In genomic region chr2:132716154-132716553, GRCm38 (mm10) we compare ENCODE assay signal across 10 mouse cellular contexts. TPM values are rescaled to one million over a fixed set of nuclear protein-coding genes. Genes with fewer than 3 reads are reported as not detected.
DNase-seq lines count a peak whose midpoint lies in the region; ATAC-seq and TF ChIP-seq lines count a peak whose summit lies in the region.
"Had no signal": no experiment of that assay in that cellular context is flagged by ENCODE, and none has a peak within 500 bp of the region (broad histone marks: within the 10 kb centered on the region; RNA-seq: fewer than 3 reads in every experiment).

No protein-coding gene starts in this region.

- no peak overlapping the region for H3K4me2 ChIP-seq in embryonic facial prominence, embryonic 11.5 days (ENCODE audit: low read depth, low read length)
- no peak overlapping the region for H3K4me2 ChIP-seq in heart, embryonic 13.5 days
- H3K4me2 ChIP-seq in stomach, postnatal 0 days (replicated peaks; ENCODE audit: low read depth): no peak overlapping the region
- H3K4me2 ChIP-seq: embryonic facial prominence, embryonic 13.5 days had no signal

- peak; percentile 55 for DNase-seq in left cerebral cortex, postnatal 4 days
- DNase-seq in left cerebral cortex, adult 11 months (ENCODE audit: low spot score): no peak
- DNase-seq in adrenal gland, postnatal 36 days: peak; percentile 66 to 78
- peak; percentile 47 for DNase-seq in embryonic facial prominence, embryonic 11.5 days (ENCODE audit: low spot score)
- DNase-seq in kidney, postnatal 14 days: peak; percentile 24
- DNase-seq in midbrain, embryonic 10.5 days (ENCODE audit: low spot score): peak; percentile 42
- peak; percentile 67 for DNase-seq in stomach, postnatal 0 days (ENCODE audit: low spot score)

- intact Hi-C loops in left cerebral cortex, postnatal 4 days (cut with DNase I): loop anchor here (10.0 kb wide), 1 partner anchor 69 kb away; the partner anchor contains the start of gene Chgb

- ATAC-seq in embryonic facial prominence, embryonic 11.5 days (replicated peaks; ENCODE audit: insufficient number of reproducible peaks, low FRiP score, low TSS enrichment, low read depth): no peak; the same call in 1 of the 2 replicates
- ATAC-seq in heart, embryonic 13.5 days (ENCODE audit: extremely low read depth, insufficient number of reproducible peaks, low FRiP score, low TSS enrichment): 0 out of 2 replicates have a peak, but pooled peaks have one; percentile 8
- ATAC-seq in stomach, postnatal 0 days (ENCODE audit: low FRiP score, low TSS enrichment): peak; percentile 56

- H3K27me3 ChIP-seq in embryonic facial prominence, embryonic 11.5 days (ENCODE audit: control insufficient read depth, insufficient read depth, low read length): no peaks in the 10 kb centered on the region
- H3K27me3 ChIP-seq in heart, embryonic 13.5 days (replicated peaks): no peaks in the 10 kb centered on the region
- no peaks in the 10 kb centered on the region for H3K27me3 ChIP-seq in midbrain, embryonic 10.5 days (ENCODE audit: low read depth, poor library complexity, severe bottlenecking)
- H3K27me3 ChIP-seq in stomach, postnatal 0 days (ENCODE audit: control insufficient read depth, insufficient read depth, low read length): no peaks in the 10 kb centered on the region
- H3K27me3 ChIP-seq: embryonic facial prominence, embryonic 13.5 days; megakaryocyte, embryonic 14.5 days had no signal

- no peak overlapping the region for H3K4me3 ChIP-seq in embryonic facial prominence, embryonic 11.5 days (ENCODE audit: low read depth, low read length)
- H3K4me3 ChIP-seq in heart, embryonic 13.5 days: no peak overlapping the region
- no peak overlapping the region for H3K4me3 ChIP-seq in midbrain, embryonic 10.5 days
- no peak overlapping the region for H3K4me3 ChIP-seq in stomach, postnatal 0 days (ENCODE audit: low read depth, low read length)
- H3K4me3 ChIP-seq: embryonic facial prominence, embryonic 13.5 days; megakaryocyte, embryonic 14.5 days had no signal

- no peak for TF ChIP-seq EP300 in stomach, postnatal 0 days (optimal IDR thresholded peaks at IDR 0.05)

- peak; percentile 76 for TF ChIP-seq CTCF in stomach, postnatal 0 days (IDR thresholded peaks at IDR 0.05; ENCODE audit: low read depth)

- 44% methylated on average over 5 of the region's 5 CpGs for WGBS in embryonic facial prominence, embryonic 11.5 days
- 27% methylated on average over 5 of the region's 5 CpGs for WGBS in heart, embryonic 13.5 days
- WGBS in midbrain, embryonic 10.5 days: 45% methylated on average over 5 of the region's 5 CpGs
- WGBS in stomach, postnatal 0 days: 43% methylated on average over 5 of the region's 5 CpGs

- H3K36me3 ChIP-seq in embryonic facial prominence, embryonic 11.5 days (replicated peaks; ENCODE audit: control insufficient read depth, insufficient read depth, low read depth, low read length): no peaks in the 10 kb centered on the region
- no peaks in the 10 kb centered on the region for H3K36me3 ChIP-seq in heart, embryonic 13.5 days
- no peaks in the 10 kb centered on the region for H3K36me3 ChIP-seq in midbrain, embryonic 10.5 days
- H3K36me3 ChIP-seq in stomach, postnatal 0 days (ENCODE audit: control insufficient read depth, insufficient read depth, low read length): no peaks in the 10 kb centered on the region
- H3K36me3 ChIP-seq: embryonic facial prominence, embryonic 13.5 days had no signal

- no peaks in the 10 kb centered on the region for H3K4me1 ChIP-seq in embryonic facial prominence, embryonic 11.5 days (ENCODE audit: control insufficient read depth, insufficient read depth, low read length)
- H3K4me1 ChIP-seq in heart, embryonic 13.5 days: peaks cover 24% of the 10 kb centered on the region
- peaks cover 23% of the 10 kb centered on the region for H3K4me1 ChIP-seq in midbrain, embryonic 10.5 days
- H3K4me1 ChIP-seq in stomach, postnatal 0 days (replicated peaks; ENCODE audit: control insufficient read depth, insufficient read depth): no peaks in the 10 kb centered on the region

- no peak overlapping the region for H3K9ac ChIP-seq in embryonic facial prominence, embryonic 11.5 days (replicated peaks; ENCODE audit: low read length)
- H3K9ac ChIP-seq in heart, embryonic 13.5 days: no peak overlapping the region
- H3K9ac ChIP-seq in stomach, postnatal 0 days (ENCODE audit: low read length): no peak overlapping the region
- H3K9ac ChIP-seq: embryonic facial prominence, embryonic 13.5 days had no signal

- H3K27ac ChIP-seq in embryonic facial prominence, embryonic 11.5 days (replicated peaks; ENCODE audit: low read depth, low read length): no peak overlapping the region
- H3K27ac ChIP-seq in heart, embryonic 13.5 days (replicated peaks): no peak overlapping the region
- H3K27ac ChIP-seq in midbrain, embryonic 10.5 days (replicated peaks): 0 out of 2 replicates have a peak overlapping the region, but pooled peaks have one; percentile 2
- no peak overlapping the region; the same call in 1 of the 2 replicates for H3K27ac ChIP-seq in stomach, postnatal 0 days (replicated peaks)
- H3K27ac ChIP-seq: embryonic facial prominence, embryonic 13.5 days had no signal

- H3K9me3 ChIP-seq in embryonic facial prominence, embryonic 11.5 days (replicated peaks; ENCODE audit: control insufficient read depth, low read length): no peaks in the 10 kb centered on the region
- H3K9me3 ChIP-seq in heart, embryonic 13.5 days: no peaks in the 10 kb centered on the region
- no peaks in the 10 kb centered on the region for H3K9me3 ChIP-seq in midbrain, embryonic 10.5 days (replicated peaks)
- no peaks in the 10 kb centered on the region for H3K9me3 ChIP-seq in stomach, postnatal 0 days (ENCODE audit: control insufficient read depth, low read length)
- H3K9me3 ChIP-seq: embryonic facial prominence, embryonic 13.5 days had no signal

RNA-seq across cellular contexts. Expression of gene Shld1, which starts 29.4 kb away (rescaled TPM):
- total RNA-seq in left cerebral cortex, postnatal 4 days (2021): 1 to 10 TPM; 8.1 to 9.8 TPM
- total RNA-seq in adrenal gland, postnatal 36 days (2021): 10 to 100 TPM in 1 of 2 experiments, 1 to 10 TPM in 1; 7.7 to 12.8 TPM
- polyA plus RNA-seq in embryonic facial prominence, embryonic 11.5 days (2014; fragmentation: Nextera tagmentation; extraction: Ambion mirVana): 16.7 and 17.9 TPM in 2 replicates
- 13.4 and 14.9 TPM in 2 replicates for polyA plus RNA-seq in heart, embryonic 13.5 days (2015; fragmentation: Nextera tagmentation; extraction: Ambion mirVana)
- polyA plus RNA-seq in midbrain, embryonic 10.5 days (2016; fragmentation: Nextera tagmentation; extraction: Ambion mirVana): 16.4 and 20.4 TPM in 2 replicates
- polyA plus RNA-seq in stomach, postnatal 0 days (2015; fragmentation: Nextera tagmentation; extraction: Ambion mirVana): 9.8 and 10.5 TPM in 2 replicates
